Mouse (Mus musculus): Measurements from ENCODE around the gene Mbnl1.

- TF ChIP-seq POLR2A (IDR thresholded peaks at IDR 0.05; ENCODE audit: borderline replicate concordance, control insufficient read depth, low read depth, low read length) = no peak
- no peak for TF ChIP-seq CTCF (IDR thresholded peaks at IDR 0.05; ENCODE audit: control insufficient read depth, insufficient read depth, low read length)
Measured at GRCm38 (mm10) chr3:60568801-60569568, 96.4 kb downstream of the Mbnl1 start.
